Mouse (Mus musculus) MEL (cell line): Measurements from ENCODE around the gene Ptbp2. TPM values are rescaled to one million over a fixed set of nuclear protein-coding genes. Genes with fewer than 3 reads are reported as not detected.

Source experiments
- DNase-seq: peaks from one replicate; pipeline ENCODE4 v3.0.0; 2011; ENCODE audit warnings: low read depth, low spot score
- H3K27ac ChIP-seq: 2 replicates; pipeline ENCODE4 v1.5.1; 2012; ENCODE audit warnings: low read depth, mild to moderate bottlenecking, control low read depth, low read length, moderate library complexity; ENCODE audit not compliant: control insufficient read depth
- H3K27me3 ChIP-seq, 2 experiments: fragments of 150-350 bp in 1 of 2; sonication (generic) in 1 of 2; 2 replicates each; pipeline ENCODE4 v1.6.1; 2012; ENCODE audit warnings: low read length in 2 of 2, mild to moderate bottlenecking in 2 of 2, improper control_type of control experiment in 1 of 2, moderate library complexity in 1 of 2; ENCODE audit not compliant: insufficient read depth in 2 of 2, control insufficient read depth in 1 of 2
- H3K36me3 ChIP-seq, 2 experiments: 2 replicates each; pipeline ENCODE4 v1.6.1; 2012 to 2014; ENCODE audit warnings: low read length in 2 of 2, improper control_type of control experiment in 1 of 2, inconsistent platforms in 1 of 2, mild to moderate bottlenecking in 1 of 2; ENCODE audit not compliant: insufficient read depth in 2 of 2, control insufficient read depth in 1 of 2
- H3K4me1 ChIP-seq, 2 experiments: fragments of 150-350 bp in 1 of 2; sonication (generic) in 1 of 2; 2 replicates each; pipeline ENCODE4 v1.6.1; 2012; ENCODE audit warnings: low read length in 2 of 2, improper control_type of control experiment in 1 of 2, mild to moderate bottlenecking in 1 of 2; ENCODE audit not compliant: insufficient read depth in 2 of 2, control insufficient read depth in 1 of 2
- H3K4me3 ChIP-seq, 2 experiments: fragments of 150-350 bp in 1 of 2; sonication (generic) in 1 of 2; 2 replicates each; pipeline ENCODE4 v1.5.1; 2012; ENCODE audit warnings: low read depth in 2 of 2, low read length in 2 of 2, mild to moderate bottlenecking in 2 of 2, moderate library complexity in 2 of 2, control low read depth in 1 of 2, improper control_type of control experiment in 1 of 2; ENCODE audit not compliant: control insufficient read depth in 1 of 2, insufficient read depth in 1 of 2
- H3K79me2 ChIP-seq: 2 replicates; pipeline ENCODE4 v1.6.1; 2012; ENCODE audit warnings: mild to moderate bottlenecking, low read length, moderate library complexity; ENCODE audit not compliant: control insufficient read depth, poor library complexity, insufficient read depth
- H3K9ac ChIP-seq: 2 replicates; pipeline ENCODE4 v1.6.1; 2012; ENCODE audit warnings: low read depth, mild to moderate bottlenecking, control low read depth, low read length, moderate library complexity; ENCODE audit not compliant: control insufficient read depth, poor library complexity, severe bottlenecking
- H3K9me3 ChIP-seq: fragments of 150-350 bp; sonication (generic); replicated peaks from 2 replicates; pipeline ENCODE4 v1.6.1; 2012; ENCODE audit warnings: mild to moderate bottlenecking, low read length, improper control_type of control experiment, moderate library complexity; ENCODE audit not compliant: insufficient read depth
- BHLHE40 ChIP-seq: IDR thresholded peaks from 2 replicates; pipeline ENCODE4 v1.6.1; 2012; ENCODE audit warnings: low read depth, mild to moderate bottlenecking, inconsistent platforms, low read length, improper control_type of control experiment, borderline replicate concordance
- CHD1 ChIP-seq: IDR thresholded peaks from 2 replicates; pipeline ENCODE4 v1.6.1; 2012; ENCODE audit warnings: low read depth, mild to moderate bottlenecking, inconsistent platforms, low read length, improper control_type of control experiment
- CHD2 ChIP-seq: IDR thresholded peaks from 2 replicates; pipeline ENCODE4 v1.6.1; 2011; ENCODE audit warnings: low read length, improper control_type of control experiment
- ELF1 ChIP-seq: IDR thresholded peaks from 2 replicates; pipeline ENCODE4 v1.6.1; 2014; ENCODE audit warnings: low read depth, mild to moderate bottlenecking, inconsistent platforms, low read length, improper control_type of control experiment, moderate library complexity
- HCFC1 ChIP-seq: IDR thresholded peaks from 2 replicates; pipeline ENCODE4 v1.6.1; 2012; ENCODE audit warnings: low read depth, mild to moderate bottlenecking, inconsistent platforms, low read length, improper control_type of control experiment, moderate library complexity
- JUND ChIP-seq: IDR thresholded peaks from 2 replicates; pipeline ENCODE4 v1.6.1; 2011; ENCODE audit warnings: low read depth, mild to moderate bottlenecking, improper control_type of control experiment, low read length
- KAT2A ChIP-seq: conservative IDR thresholded peaks from 2 replicates; pipeline ENCODE4 v1.6.1; 2012; ENCODE audit warnings: low read depth, low read length, improper control_type of control experiment, inconsistent platforms
- MEF2A ChIP-seq: IDR thresholded peaks from 2 replicates; pipeline ENCODE4 v1.6.1; 2014; ENCODE audit warnings: low read depth, mild to moderate bottlenecking, inconsistent platforms, low read length, improper control_type of control experiment; ENCODE audit not compliant: poor library complexity, insufficient replicate concordance, severe bottlenecking; ENCODE audit errors: extremely low read depth
- MYC ChIP-seq: IDR thresholded peaks from 2 replicates; pipeline ENCODE4 v1.6.1; 2011; ENCODE audit warnings: low read depth, mild to moderate bottlenecking, low read length, improper control_type of control experiment, moderate library complexity
- NELFE ChIP-seq: IDR thresholded peaks from 2 replicates; pipeline ENCODE4 v1.6.1; 2011; ENCODE audit warnings: low read depth, low read length, improper control_type of control experiment
- POLR2A ChIP-seq, 2 experiments: IDR thresholded peaks; 2 replicates each; pipeline ENCODE4 v1.6.1; 2011 to 2012; ENCODE audit warnings: low read length in 2 of 2, mild to moderate bottlenecking in 2 of 2, control low read depth in 1 of 2, improper control_type of control experiment in 1 of 2, low read depth in 1 of 2, moderate library complexity in 1 of 2; ENCODE audit not compliant: control insufficient read depth in 1 of 2, insufficient read depth in 1 of 2, poor library complexity in 1 of 2
- RAD21 ChIP-seq: IDR thresholded peaks from 2 replicates; pipeline ENCODE4 v1.6.1; 2011; ENCODE audit warnings: mild to moderate bottlenecking, low read depth, low read length, improper control_type of control experiment
- RCOR1 ChIP-seq: IDR thresholded peaks from 2 replicates; pipeline ENCODE4 v1.6.1; 2012; ENCODE audit warnings: low read depth, mild to moderate bottlenecking, inconsistent platforms, low read length, improper control_type of control experiment
- SMC3 ChIP-seq: IDR thresholded peaks from 2 replicates; pipeline ENCODE4 v1.6.1; 2011; ENCODE audit warnings: low read depth, low read length, improper control_type of control experiment
- TAL1 ChIP-seq: IDR thresholded peaks from 2 replicates; pipeline ENCODE4 v1.6.1; 2012; ENCODE audit warnings: mild to moderate bottlenecking, inconsistent platforms, low read length, moderate library complexity, mixed read lengths
- TBP ChIP-seq: IDR thresholded peaks from 2 replicates; pipeline ENCODE4 v1.8.0; 2011; ENCODE audit warnings: low read depth, low read length, improper control_type of control experiment
- TCF12 ChIP-seq: IDR thresholded peaks from 2 replicates; pipeline ENCODE4 v1.6.1; 2014; ENCODE audit warnings: low read depth, mild to moderate bottlenecking, inconsistent platforms, low read length, improper control_type of control experiment, moderate library complexity
- UBTF ChIP-seq: IDR thresholded peaks from 2 replicates; pipeline ENCODE4 v1.6.1; 2012; ENCODE audit warnings: low read depth, mild to moderate bottlenecking, inconsistent platforms, low read length, improper control_type of control experiment, moderate library complexity, borderline replicate concordance; ENCODE audit not compliant: insufficient read depth
- ZKSCAN1 ChIP-seq: IDR thresholded peaks from 2 replicates; pipeline ENCODE4 v1.6.1; 2012; ENCODE audit warnings: low read depth, mild to moderate bottlenecking, inconsistent platforms, low read length, improper control_type of control experiment, moderate library complexity
- ZMIZ1 ChIP-seq: IDR thresholded peaks from 2 replicates; pipeline ENCODE4 v1.6.1; 2012; ENCODE audit warnings: low read depth, mild to moderate bottlenecking, inconsistent platforms, low read length, improper control_type of control experiment, moderate library complexity
- ZNF384 ChIP-seq: IDR thresholded peaks from 2 replicates; pipeline ENCODE4 v1.6.1; 2012; ENCODE audit warnings: low read depth, mild to moderate bottlenecking, inconsistent platforms, low read length, improper control_type of control experiment
- polyA plus RNA-seq, 2 experiments: library from polyadenylated mRNA; stranded (reverse) in 1 of 2; unstranded in 1 of 2; fragments of >175 nt in 1 of 2; fragments of >200 nt in 1 of 2; gene quantifications; 2 replicates each; pipeline versions ENCODE4 v1.2.1 to v1.2.4; 2012; ENCODE audit warnings: low replicate concordance in 2 of 2, low read depth in 1 of 2; ENCODE audit not compliant: insufficient read length in 2 of 2, insufficient read depth in 1 of 2, missing spikeins in 1 of 2
- total RNA-seq: library from RNA; depleted of rRNA; stranded (reverse); fragments of 300-350 nt; gene quantifications from 2 replicates; pipeline ENCODE4 v1.2.3, GENCODE M21; 2012; rRNA removed

The Ptbp2 gene
- total RNA-seq (20.6 and 21.0 TPM in 2 replicates), polyA plus RNA-seq (10 to 100 TPM in 1 of 2 experiments, not detected in 1; 21.4 TPM)

DNA sequence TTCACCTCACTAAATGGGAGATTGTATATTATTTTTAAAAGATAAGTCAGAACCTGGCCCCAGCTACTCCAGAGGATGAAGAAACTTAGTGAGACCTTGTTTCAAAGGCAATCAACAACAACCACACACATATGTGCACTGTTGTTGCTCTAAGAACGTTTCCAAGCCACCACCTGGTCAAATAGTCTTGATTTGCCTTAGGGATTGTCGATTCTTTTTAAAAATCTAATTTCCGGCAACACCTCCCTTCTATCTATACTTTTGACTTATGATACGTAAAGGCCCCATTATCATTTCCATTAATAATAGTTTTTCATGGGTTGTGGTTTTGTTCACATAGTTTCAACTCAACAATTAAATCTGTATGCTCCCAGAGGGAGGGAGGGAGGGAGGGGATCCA is at the start of gene Ptbp2:
TSS of gene Ptbp2 (minus strand) at position 101 of the 400 bp plus-strand sequence.
- peaks cover 8 to 10% of the 10 kb centered on the region in 2 experiments for H3K4me1 ChIP-seq
- H3K4me3 ChIP-seq, result peak within 1 kb of the TSS; percentile 63 to 92
- H3K27ac ChIP-seq, result peak within 1 kb of the TSS; percentile 75
- peak within 1 kb of the TSS; percentile 99 for H3K9ac ChIP-seq
- no peaks in the 10 kb centered on the region for H3K9me3 ChIP-seq
- peaks cover 19% of the 10 kb centered on the region for H3K79me2 ChIP-seq
- no peak for DNase-seq
- no peaks in the 10 kb centered on the region for H3K27me3 ChIP-seq
- peaks cover 3 to 16% of the 10 kb centered on the region in 2 experiments for H3K36me3 ChIP-seq
- TF ChIP-seq ZMIZ1 (no peak), CHD1 (no peak), UBTF (no peak), CHD2 (no peak), TBP (no peak), SMC3 (no peak), BHLHE40 (no peak), ELF1 (no peak), JUND (no peak), RCOR1 (no peak), MEF2A (no peak), HCFC1 (no peak), TCF12 (no peak), TAL1 (no peak), NELFE (no peak)

DNA sequence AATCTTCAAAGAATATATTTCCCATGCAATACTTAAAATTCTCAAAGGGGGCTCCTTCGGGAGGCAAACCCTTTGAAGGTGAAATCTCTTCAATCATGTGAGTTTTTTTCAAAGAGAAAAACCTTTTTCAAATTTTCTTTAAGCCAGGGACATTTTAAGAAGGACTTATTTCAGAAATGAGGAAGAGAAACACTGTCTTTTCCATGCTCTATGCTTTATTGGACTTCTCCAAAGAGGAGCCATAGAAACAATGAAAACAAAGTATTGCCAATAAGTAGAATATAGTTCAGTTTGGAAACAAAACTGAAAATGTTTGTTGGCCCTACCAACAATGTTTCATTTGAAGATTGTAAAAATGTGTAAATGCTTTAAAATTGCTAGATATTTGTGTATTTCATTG is 30.4 kb upstream of the Ptbp2 start:
- TF ChIP-seq ZKSCAN1 (no peak), POLR2A (IDR thresholded peaks at IDR 0.05; ENCODE audit: control insufficient read depth in 1 of 2, insufficient read depth in 1 of 2, low read depth in 1 of 2, low read length in 2 of 2, poor library complexity in 1 of 2) (no peak), RAD21 (no peak), KAT2A (no peak), TBP (no peak), MYC (no peak), ZNF384 (no peak)
- Histone ChIP-seq H3K27ac (no peak overlapping the region), H3K4me1 (no peaks in the 10 kb centered on the region), H3K9me3 (no peaks in the 10 kb centered on the region), H3K9ac (no peak overlapping the region), H3K4me3 (no peak overlapping the region), H3K36me3 (no peaks in the 10 kb centered on the region), H3K79me2 (no peaks in the 10 kb centered on the region), H3K27me3 (peaks cover 0 to 4% of the 10 kb centered on the region in 2 experiments; a peak in 1 of 4 replicates)
- no peak for DNase-seq
